Mouse (Mus musculus) brown adipose tissue, adult 24 weeks (tissue): ENCODE measurements around the gene Prkrip1. TPM values are rescaled to one million over a fixed set of nuclear protein-coding genes. Genes with fewer than 3 reads are reported as not detected.
"Not testable (repeated sequence)": the region's sequence is repeated elsewhere in the genome, so short reads cannot be mapped to it uniquely, and the experiment has no call there.

ENCODE experiments used
- H3K27ac ChIP-seq: fragments of 200-500 bp; replicated peaks from 2 replicates; pipeline ENCODE4 v1.5.1; 2012; ENCODE audit warnings: low read depth, mild to moderate bottlenecking, low read length
- H3K4me1 ChIP-seq: fragments of 200-500 bp; 2 replicates; pipeline ENCODE4 v1.6.1; 2012; ENCODE audit warnings: low read length, mixed read lengths; ENCODE audit not compliant: control insufficient read depth, insufficient read depth, insufficient read length
- H3K4me3 ChIP-seq: fragments of 200-500 bp; 2 replicates; pipeline ENCODE4 v1.5.1; 2012; ENCODE audit warnings: low read depth, mild to moderate bottlenecking, low read length, moderate library complexity; ENCODE audit not compliant: insufficient read depth
- polyA plus RNA-seq: library from polyadenylated mRNA; stranded (reverse); fragments of >200 nt; gene quantifications from 2 replicates; pipeline ENCODE4 v1.2.4, GENCODE M21; 2012; ENCODE audit not compliant: missing spikeins, insufficient read depth, insufficient read length

The Prkrip1 gene
- polyA plus RNA-seq, 1 experiment = 38.5 TPM

GRCm38 (mm10) chr5:136217932-136218381 is 19.2 kb upstream of the Prkrip1 start:
- peaks cover 17% of the 10 kb centered on the region for H3K4me1 ChIP-seq
- H3K4me3 ChIP-seq = no peak overlapping the region
- H3K27ac ChIP-seq = peak overlapping the region; percentile 77

DNA sequence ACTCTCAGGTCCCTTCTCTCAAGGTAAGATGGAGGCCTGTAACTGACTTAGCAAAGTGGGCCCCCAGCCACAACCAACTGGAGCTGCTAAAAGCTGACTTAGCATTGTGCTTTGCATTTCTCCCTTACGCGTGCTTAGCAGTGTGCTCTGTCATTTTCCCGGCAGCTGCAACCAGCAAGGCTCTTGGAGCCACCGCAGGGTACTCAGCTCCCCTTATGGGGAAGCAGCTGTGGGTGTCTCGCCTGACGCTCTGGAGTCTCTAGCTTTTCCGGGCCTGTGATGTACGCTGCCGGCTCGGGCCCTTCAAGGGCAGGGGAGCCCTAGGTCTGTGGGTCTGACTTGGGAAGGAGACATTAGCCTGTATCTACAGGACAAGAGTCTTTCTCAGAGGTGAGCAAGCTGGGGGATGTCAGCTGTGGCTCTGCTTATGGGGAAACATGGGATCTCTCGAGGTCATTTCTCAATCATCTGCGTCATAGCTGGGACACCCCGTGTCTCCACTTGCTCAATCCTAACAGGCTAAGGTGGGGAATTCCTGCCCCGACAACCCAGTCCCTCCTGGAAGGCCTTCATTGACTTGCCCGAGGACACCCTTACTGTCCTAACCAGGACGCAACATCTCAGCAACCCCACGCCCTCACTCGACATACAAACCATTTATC is 18.4 kb upstream of the Prkrip1 start:
- H3K27ac ChIP-seq = peak overlapping the region; percentile 77
- peaks cover 20% of the 10 kb centered on the region for H3K4me1 ChIP-seq
- H3K4me3 ChIP-seq = no peak overlapping the region

DNA sequence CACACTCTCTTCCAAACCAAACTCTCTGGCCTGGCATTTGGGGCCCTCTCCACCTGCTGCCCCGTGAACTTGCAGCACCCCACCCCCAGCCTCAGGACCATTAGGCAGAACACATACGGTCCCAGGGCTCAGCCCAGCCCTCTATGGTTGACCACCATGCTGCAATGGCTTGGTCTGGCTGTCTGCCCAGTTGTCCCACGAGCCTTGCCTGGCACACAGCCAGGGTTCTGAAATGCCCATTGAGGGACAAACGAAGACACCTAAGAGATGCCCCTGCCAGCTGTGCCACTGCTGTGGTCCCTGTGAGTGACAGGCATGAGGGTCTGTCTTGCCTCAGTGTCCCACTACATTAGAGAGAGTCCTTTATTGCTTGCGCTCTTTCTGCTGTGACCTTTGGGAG is 17.2 kb upstream of the Prkrip1 start:
- H3K4me3 ChIP-seq = no peak overlapping the region
- peaks cover 20% of the 10 kb centered on the region for H3K4me1 ChIP-seq

DNA sequence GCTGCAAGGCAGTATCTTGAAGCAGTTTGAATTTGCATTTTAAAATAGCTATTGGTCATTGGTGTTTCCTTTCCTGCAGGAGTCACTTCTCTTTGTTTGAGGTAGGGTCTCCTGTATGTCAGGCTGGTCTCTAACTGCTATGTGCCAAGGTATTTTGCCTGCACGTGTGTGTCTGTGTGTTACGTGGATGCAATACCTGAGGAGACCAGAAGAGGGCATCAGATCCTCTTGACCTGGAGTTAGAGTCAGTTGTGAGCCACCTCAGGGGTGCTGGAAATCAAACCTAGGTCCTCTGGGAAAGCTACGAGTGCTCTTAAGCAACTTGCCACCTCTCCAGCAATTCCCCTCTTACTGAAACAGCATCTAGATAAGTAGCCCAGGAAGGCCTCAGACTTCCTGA is 16.4 kb upstream of the Prkrip1 start:
- Histone ChIP-seq H3K4me3 (no peak overlapping the region), H3K4me1 (peaks cover 20% of the 10 kb centered on the region), H3K27ac (peak overlapping the region; percentile 93)

More for the DNA sequence above, 17.2 kb upstream of the Prkrip1 start:
- peak overlapping the region; percentile 93 for H3K27ac ChIP-seq

DNA sequence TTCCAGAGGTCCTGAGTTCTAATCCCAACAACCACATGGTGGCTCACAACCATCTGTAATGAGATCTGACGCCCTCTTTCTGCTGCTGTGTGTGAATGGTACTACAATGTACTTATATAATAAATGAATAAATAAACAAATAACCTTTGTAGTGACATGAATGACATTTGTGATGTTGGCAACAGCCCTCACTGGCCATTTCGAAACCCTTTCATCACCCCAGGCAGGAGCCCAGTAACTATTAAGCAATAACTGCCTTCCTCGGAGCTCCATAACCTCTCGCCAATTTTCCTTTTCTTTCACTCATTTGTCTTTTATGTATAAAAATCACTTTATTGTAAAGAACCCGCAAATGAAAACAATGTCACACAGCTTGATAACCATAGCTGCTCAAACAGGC is 15.0 kb upstream of the Prkrip1 start:
- H3K27ac ChIP-seq = peak overlapping the region; percentile 93
- H3K4me3 ChIP-seq = no peak overlapping the region
- H3K4me1 ChIP-seq = peaks cover 20% of the 10 kb centered on the region

- Histone ChIP-seq H3K4me3 (no peak overlapping the region), H3K27ac (peak overlapping the region; percentile 46; the same call in 1 of the 2 replicates), H3K4me1 (peaks cover 15% of the 10 kb centered on the region)
Measured at GRCm38 (mm10) chr5:136212716-136213115, 14.0 kb upstream of the Prkrip1 start.

DNA sequence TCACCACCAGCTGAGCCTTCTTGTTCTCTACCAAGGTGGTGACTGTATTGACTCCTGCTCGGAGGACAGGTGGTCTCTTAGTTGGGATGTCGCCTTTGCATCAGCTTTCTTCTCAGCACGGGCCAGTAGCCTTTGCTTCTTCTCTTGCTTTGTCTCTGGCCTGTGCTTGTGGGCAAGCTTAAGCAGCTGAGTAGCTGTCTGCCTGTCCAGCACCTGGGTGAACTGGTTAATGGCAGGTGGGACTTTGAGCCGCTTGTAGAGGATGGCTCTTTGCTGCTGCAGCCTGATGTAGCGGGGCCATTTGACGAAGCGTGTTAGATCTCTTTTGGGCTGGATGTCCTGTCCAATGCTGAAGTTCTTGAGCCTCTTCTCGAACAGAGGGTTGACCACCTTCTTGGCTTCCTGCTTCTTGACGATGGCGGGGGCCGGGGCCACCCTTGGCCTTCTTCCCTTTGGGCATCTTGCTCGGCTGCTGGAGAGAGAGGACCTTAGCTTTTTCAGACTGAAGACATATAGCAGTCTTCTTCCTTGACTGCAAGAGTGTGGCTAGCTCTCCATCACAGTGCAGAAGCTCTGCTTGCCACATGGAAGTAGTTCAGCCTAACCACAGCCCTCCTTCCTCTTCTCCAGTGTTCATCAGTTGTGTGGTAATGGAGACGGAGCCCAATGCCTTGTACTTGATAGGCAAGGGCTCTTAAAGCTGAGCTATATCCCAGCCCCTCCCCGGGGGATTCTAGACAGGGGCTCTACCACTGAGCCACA is 12.8 kb upstream of the Prkrip1 start:
- not testable (repeated sequence) for H3K27ac ChIP-seq, H3K4me3 ChIP-seq
- H3K4me1 ChIP-seq = peaks cover 14% of the 10 kb centered on the region

DNA sequence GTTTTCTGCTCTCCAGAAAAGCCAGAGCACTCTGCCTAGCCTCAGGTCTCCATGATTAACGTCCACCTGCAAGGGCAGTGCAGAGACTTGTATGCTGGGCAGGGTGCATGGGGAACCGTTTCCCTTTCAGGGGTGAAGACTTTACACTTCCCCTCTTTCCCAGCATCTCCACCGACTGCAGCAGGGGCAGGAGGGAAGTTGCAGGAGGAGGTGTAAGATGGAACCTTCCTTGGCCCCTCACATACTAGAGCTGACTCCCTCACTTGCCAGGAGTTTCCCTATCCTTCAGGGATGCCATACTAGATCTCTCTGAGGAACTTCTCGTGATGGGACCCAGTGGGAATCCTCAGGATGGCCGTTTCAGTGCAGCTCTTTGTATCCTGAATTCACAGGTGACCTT is 11.8 kb upstream of the Prkrip1 start:
- no peak overlapping the region for H3K4me3 ChIP-seq
- H3K4me1 ChIP-seq = peaks cover 12% of the 10 kb centered on the region
- no peak overlapping the region for H3K27ac ChIP-seq

GRCm38 (mm10) chr5:136201832-136202231 is 3.1 kb upstream of the Prkrip1 start:
- peaks cover 6% of the 10 kb centered on the region; the same call in 1 of the 2 replicates for H3K4me1 ChIP-seq

DNA sequence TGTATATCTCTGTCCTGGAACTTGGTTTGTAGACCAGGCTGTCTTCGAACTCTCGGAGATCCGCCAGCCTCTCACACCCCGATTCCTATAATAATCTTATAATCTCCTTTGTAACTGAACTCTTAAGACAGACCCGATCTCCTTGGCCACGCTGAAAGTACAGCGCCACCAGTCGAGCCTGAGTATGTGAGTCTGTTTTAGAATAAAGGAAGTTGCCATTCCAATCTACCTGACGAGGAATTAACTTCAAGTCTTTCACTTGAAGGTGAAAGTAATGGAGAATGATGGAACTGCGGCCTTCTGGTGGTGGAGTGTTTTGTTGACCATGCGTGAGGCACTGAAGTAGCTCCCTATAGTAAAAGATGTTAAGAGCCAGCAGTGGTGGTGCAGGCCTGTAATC is 763 bp upstream of the Prkrip1 start:
- peaks cover 6% of the 10 kb centered on the region; the same call in 1 of the 2 replicates for H3K4me1 ChIP-seq
- peak overlapping the region; percentile 57; the same call in 1 of the 2 replicates for H3K4me3 ChIP-seq
- peak overlapping the region; percentile 79 for H3K27ac ChIP-seq

More at GRCm38 (mm10) chr5:136201832-136202231, 3.1 kb upstream of the Prkrip1 start:
- no peak overlapping the region for H3K4me3 ChIP-seq
- no peak overlapping the region for H3K27ac ChIP-seq

GRCm38 (mm10) chr5:136191870-136192269 is 6.9 kb downstream of the Prkrip1 start:
- Histone ChIP-seq H3K4me3 (no peak overlapping the region), H3K27ac (no peak overlapping the region), H3K4me1 (no peaks in the 10 kb centered on the region)

GRCm38 (mm10) chr5:136186723-136187122 is 12.0 kb downstream of the Prkrip1 start:
- Histone ChIP-seq H3K27ac (no peak overlapping the region), H3K4me1 (no peaks in the 10 kb centered on the region), H3K4me3 (no peak overlapping the region)

GRCm38 (mm10) chr5:136183766-136184165 is 15.0 kb downstream of the Prkrip1 start:
- H3K27ac ChIP-seq = no peak overlapping the region
- no peaks in the 10 kb centered on the region for H3K4me1 ChIP-seq
- no peak overlapping the region for H3K4me3 ChIP-seq

DNA sequence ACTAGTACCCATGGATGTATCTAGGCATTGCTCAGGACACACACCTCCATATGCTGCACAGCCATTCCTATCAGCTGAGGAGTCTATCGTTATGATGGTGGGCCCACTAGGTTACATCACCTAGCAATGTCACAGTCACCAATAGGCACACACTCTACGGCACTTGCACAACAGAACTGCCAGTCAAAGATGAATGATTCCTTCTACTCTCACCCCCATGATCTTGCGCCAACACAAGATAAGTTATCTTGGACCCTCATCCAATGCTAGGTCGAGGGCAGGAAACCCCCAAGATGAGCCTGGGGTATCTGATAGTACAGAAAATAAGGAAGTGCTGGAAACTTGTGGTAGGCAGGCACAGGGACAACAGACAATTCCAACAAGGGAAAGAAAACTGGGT is 15.9 kb downstream of the Prkrip1 start:
- Histone ChIP-seq H3K4me1 (peaks cover 3% of the 10 kb centered on the region; the same call in 1 of the 2 replicates), H3K4me3 (no peak overlapping the region), H3K27ac (no peak overlapping the region)

- no peak overlapping the region for H3K27ac ChIP-seq
- peaks cover 3% of the 10 kb centered on the region; the same call in 1 of the 2 replicates for H3K4me1 ChIP-seq
- no peak overlapping the region for H3K4me3 ChIP-seq
Measured at GRCm38 (mm10) chr5:136182049-136182448, 16.7 kb downstream of the Prkrip1 start.
